Mouse (Mus musculus): Measurements from ENCODE around the gene Pcdh7. TPM values are rescaled to one million over a fixed set of nuclear protein-coding genes. Genes with fewer than 3 reads are reported as not detected.

The Pcdh7 gene
- polyA plus RNA-seq, 1 experiment from 2014 or later, result 7.1 TPM

DNA sequence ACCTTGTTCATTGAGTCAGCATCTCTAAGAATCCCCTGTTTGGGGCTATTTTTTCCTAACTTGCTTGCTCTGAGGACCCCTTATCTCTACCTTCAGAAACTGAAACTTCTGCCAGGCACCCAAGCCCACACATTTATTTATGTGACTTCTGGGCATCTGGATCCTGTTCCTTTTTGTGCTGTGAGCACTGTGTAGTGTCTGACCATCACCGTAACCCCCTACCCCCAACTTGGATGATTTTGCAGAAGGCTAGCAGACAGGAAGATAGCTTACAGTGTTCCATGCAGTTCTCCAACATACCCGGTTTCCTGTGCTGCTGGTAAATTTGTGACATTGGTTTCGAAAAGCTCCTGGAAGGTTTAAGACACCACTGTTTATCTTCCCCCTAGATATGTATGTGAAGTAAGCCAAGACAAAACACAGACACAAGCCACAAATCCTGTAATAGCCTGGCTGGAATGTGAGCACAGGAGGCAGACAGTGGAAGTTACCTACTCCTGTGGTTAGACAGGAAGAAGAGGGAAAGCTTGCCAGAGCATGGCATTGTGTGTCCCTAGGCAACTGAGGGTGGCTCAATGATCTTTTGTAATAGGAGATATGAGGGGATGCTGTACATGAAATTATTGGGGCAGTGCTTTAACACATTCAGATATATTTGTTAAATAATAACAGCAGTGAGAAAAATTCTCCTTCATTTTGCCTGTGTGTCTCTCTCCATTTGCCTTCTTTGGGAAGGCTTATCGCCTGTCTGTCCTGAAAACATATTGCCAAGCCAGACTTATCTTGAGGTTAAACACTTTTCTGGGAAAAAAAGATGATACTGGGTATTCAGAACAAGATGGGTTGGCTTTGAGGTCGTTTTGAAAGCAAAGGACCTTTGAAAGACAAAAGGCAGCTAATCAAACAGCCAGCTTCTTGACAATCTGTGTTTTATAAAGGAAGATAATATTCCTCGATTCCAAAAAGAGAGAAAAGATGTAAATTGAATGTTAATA is 42.6 kb downstream of the Pcdh7 start:
- no peak overlapping the region for H3K4me3 ChIP-seq (ENCODE audit: low read depth, low read length)
- H3K27me3 ChIP-seq (ENCODE audit: control insufficient read depth, insufficient read depth, low read length), result no peaks in the 10 kb centered on the region
- no peak overlapping the region for H3K4me2 ChIP-seq (replicated peaks; ENCODE audit: low read depth, low read length)
- no peaks in the 10 kb centered on the region for H3K9me3 ChIP-seq (ENCODE audit: control insufficient read depth, low read length)
- no peak overlapping the region for H3K27ac ChIP-seq (ENCODE audit: low read depth, low read length)
- no peak for ATAC-seq (ENCODE audit: low FRiP score)
- no peak for DNase-seq (ENCODE audit: low spot score)
- H3K9ac ChIP-seq (ENCODE audit: low read depth, low read length), result no peak overlapping the region
- no peaks in the 10 kb centered on the region for H3K36me3 ChIP-seq (ENCODE audit: control insufficient read depth, insufficient read depth, low read length)
- 67% methylated on average over 6 of the region's 6 CpGs for WGBS
- no peaks in the 10 kb centered on the region for H3K4me1 ChIP-seq (replicated peaks; ENCODE audit: control insufficient read depth, insufficient read depth, low read length)

DNA sequence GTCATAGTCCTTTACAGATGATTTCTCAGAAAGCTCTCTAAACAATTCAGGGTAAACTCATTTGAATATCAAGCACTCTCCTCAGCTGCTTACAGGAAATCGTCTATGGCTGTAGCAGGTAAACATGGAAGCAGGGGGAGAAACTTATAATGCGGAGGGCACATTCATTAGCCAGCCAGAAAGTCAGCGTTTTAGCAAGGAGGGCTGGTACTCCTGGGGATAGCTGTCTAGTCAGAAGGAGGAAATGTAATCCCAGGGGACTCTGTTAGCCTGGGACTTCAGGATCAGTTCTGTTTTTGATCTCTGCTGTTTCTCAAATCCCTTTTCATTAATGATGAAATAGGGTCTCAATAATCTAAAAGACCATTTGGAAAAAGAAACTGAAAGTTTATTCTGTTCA is 47.6 kb downstream of the Pcdh7 start:
- DNase-seq (ENCODE audit: low spot score) (no peak), ATAC-seq (ENCODE audit: low FRiP score) (no peak)
- Histone ChIP-seq H3K9ac (ENCODE audit: low read depth, low read length) (no peak overlapping the region), H3K4me3 (ENCODE audit: low read depth, low read length) (no peak overlapping the region), H3K36me3 (ENCODE audit: control insufficient read depth, insufficient read depth, low read length) (no peaks in the 10 kb centered on the region), H3K27me3 (ENCODE audit: control insufficient read depth, insufficient read depth, low read length) (no peaks in the 10 kb centered on the region), H3K4me2 (replicated peaks; ENCODE audit: low read depth, low read length) (no peak overlapping the region), H3K27ac (ENCODE audit: low read depth, low read length) (no peak overlapping the region), H3K9me3 (ENCODE audit: control insufficient read depth, low read length) (no peaks in the 10 kb centered on the region), H3K4me1 (replicated peaks; ENCODE audit: control insufficient read depth, insufficient read depth, low read length) (no peaks in the 10 kb centered on the region)
- WGBS, result 42% methylated on average over 3 of the region's 3 CpGs

DNA sequence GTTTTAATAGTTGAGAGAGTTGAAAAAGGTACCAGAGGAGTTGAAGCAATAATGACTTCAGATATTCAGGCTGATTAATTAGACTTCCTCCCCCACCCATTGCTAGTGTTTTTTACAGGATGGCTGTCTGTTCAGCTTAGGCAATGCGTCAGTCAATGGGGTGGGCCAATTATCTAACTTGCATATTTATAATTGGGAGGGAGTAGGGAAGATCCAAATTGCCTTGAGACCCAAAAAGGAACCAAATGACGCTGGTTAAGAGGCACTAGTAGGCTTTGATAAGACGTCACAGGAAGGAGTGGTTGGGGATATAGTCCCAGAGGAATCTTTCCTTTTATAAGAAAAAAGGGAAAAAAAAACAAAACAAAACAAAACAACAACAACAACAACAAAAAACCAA is 49.6 kb downstream of the Pcdh7 start:
- no peak overlapping the region for H3K9ac ChIP-seq (ENCODE audit: low read depth, low read length)
- WGBS, result 74% methylated on average over 3 of the region's 3 CpGs
- ATAC-seq (ENCODE audit: low FRiP score), result no peak
- no peak for DNase-seq (ENCODE audit: low spot score)
- no peaks in the 10 kb centered on the region for H3K4me1 ChIP-seq (replicated peaks; ENCODE audit: control insufficient read depth, insufficient read depth, low read length)
- H3K36me3 ChIP-seq (ENCODE audit: control insufficient read depth, insufficient read depth, low read length), result no peaks in the 10 kb centered on the region
- no peak overlapping the region for H3K4me2 ChIP-seq (replicated peaks; ENCODE audit: low read depth, low read length)
- H3K4me3 ChIP-seq (ENCODE audit: low read depth, low read length), result no peak overlapping the region
- H3K27me3 ChIP-seq (ENCODE audit: control insufficient read depth, insufficient read depth, low read length), result no peaks in the 10 kb centered on the region
- H3K27ac ChIP-seq (ENCODE audit: low read depth, low read length), result no peak overlapping the region
- H3K9me3 ChIP-seq (ENCODE audit: control insufficient read depth, low read length), result no peaks in the 10 kb centered on the region

DNA sequence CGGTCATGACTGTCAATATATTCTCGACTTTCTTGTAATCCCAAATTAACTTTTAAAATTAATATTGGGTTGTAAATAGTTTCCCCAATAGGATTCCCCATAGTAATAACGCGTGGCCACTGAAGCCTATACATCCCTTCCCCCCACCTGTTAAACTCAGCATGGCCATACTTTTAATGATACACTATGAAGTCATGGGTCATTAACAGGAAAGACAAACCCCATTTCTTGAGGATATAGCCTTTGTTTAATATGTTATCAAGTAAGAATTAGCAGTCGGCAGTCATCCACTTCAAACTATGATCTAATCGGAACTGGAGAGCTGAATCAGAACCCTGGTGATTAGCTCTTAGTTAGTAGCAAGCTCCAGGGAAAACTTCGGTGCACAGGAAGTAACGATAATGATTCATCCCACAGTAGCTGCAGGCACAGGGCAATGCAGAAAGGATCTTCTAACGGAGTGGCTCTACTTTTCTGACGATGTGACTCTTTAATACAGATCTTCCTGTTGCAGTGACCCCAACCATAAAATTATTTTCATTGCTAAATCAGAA is 50.8 kb downstream of the Pcdh7 start:
- 87% methylated on average over 10 of the region's 10 CpGs for WGBS
- H3K9me3 ChIP-seq (ENCODE audit: control insufficient read depth, low read length), result no peaks in the 10 kb centered on the region
- H3K9ac ChIP-seq (ENCODE audit: low read depth, low read length), result no peak overlapping the region
- H3K27ac ChIP-seq (ENCODE audit: low read depth, low read length), result no peak overlapping the region
- no peak for DNase-seq (ENCODE audit: low spot score)
- no peaks in the 10 kb centered on the region for H3K36me3 ChIP-seq (ENCODE audit: control insufficient read depth, insufficient read depth, low read length)
- no peak overlapping the region for H3K4me2 ChIP-seq (replicated peaks; ENCODE audit: low read depth, low read length)
- no peaks in the 10 kb centered on the region for H3K27me3 ChIP-seq (ENCODE audit: control insufficient read depth, insufficient read depth, low read length)
- ATAC-seq (ENCODE audit: low FRiP score), result no peak
- H3K4me1 ChIP-seq (replicated peaks; ENCODE audit: control insufficient read depth, insufficient read depth, low read length), result no peaks in the 10 kb centered on the region
- H3K4me3 ChIP-seq (ENCODE audit: low read depth, low read length), result no peak overlapping the region

DNA sequence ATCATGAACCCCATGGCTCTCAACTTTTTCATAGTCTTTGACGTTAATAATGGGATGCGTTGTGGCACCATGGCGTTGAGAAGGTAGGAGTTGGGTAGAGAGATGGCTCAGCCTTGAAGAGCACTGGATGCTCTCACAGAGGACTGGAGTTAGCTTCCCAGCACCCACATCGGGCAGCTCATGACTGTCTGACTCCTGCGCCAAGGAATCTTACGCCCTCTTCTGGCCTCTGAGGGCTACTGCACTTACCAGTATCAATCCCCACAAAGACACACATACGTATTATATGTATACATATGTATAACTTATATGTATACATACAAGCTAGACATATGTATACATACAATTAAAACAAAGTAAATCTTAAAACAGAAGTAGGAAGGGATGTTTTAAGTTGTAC is 51.9 kb downstream of the Pcdh7 start:
- no peaks in the 10 kb centered on the region for H3K9me3 ChIP-seq (ENCODE audit: control insufficient read depth, low read length)
- 92% methylated on average over 7 of the region's 7 CpGs for WGBS
- H3K36me3 ChIP-seq (ENCODE audit: control insufficient read depth, insufficient read depth, low read length), result no peaks in the 10 kb centered on the region
- H3K27ac ChIP-seq (ENCODE audit: low read depth, low read length), result no peak overlapping the region
- no peak overlapping the region for H3K4me2 ChIP-seq (replicated peaks; ENCODE audit: low read depth, low read length)
- no peak for DNase-seq (ENCODE audit: low spot score)
- H3K27me3 ChIP-seq (ENCODE audit: control insufficient read depth, insufficient read depth, low read length), result no peaks in the 10 kb centered on the region
- no peaks in the 10 kb centered on the region for H3K4me1 ChIP-seq (replicated peaks; ENCODE audit: control insufficient read depth, insufficient read depth, low read length)
- H3K9ac ChIP-seq (ENCODE audit: low read depth, low read length), result no peak overlapping the region
- no peak overlapping the region for H3K4me3 ChIP-seq (ENCODE audit: low read depth, low read length)
- no peak for ATAC-seq (ENCODE audit: low FRiP score)

DNA sequence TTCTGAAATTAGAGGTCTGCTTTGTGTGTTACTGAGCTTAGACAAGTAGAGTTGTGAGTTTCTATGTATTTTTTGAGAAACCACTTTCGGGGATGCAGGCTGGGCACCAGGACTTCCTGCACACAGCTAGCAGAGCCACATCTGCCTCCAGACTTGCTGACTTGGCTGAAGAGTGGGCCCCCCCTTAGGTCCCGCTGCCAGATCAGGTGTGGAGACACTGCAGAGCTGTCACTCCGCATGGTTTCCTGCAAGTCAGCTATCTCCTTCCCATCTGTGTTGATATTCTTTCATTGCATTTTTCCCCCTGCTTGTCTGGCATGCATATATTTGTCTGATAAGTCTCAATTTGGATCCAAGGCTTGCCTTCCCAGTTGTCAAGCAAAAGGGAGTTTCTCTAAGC is 52.6 kb downstream of the Pcdh7 start:
- no peak overlapping the region for H3K9ac ChIP-seq (ENCODE audit: low read depth, low read length)
- no peaks in the 10 kb centered on the region for H3K4me1 ChIP-seq (replicated peaks; ENCODE audit: control insufficient read depth, insufficient read depth, low read length)
- H3K9me3 ChIP-seq (ENCODE audit: control insufficient read depth, low read length), result no peaks in the 10 kb centered on the region
- no peaks in the 10 kb centered on the region for H3K36me3 ChIP-seq (ENCODE audit: control insufficient read depth, insufficient read depth, low read length)
- WGBS, result 90% methylated on average over 3 of the region's 3 CpGs
- H3K27ac ChIP-seq (ENCODE audit: low read depth, low read length), result no peak overlapping the region
- ATAC-seq (ENCODE audit: low FRiP score) (no peak), DNase-seq (ENCODE audit: low spot score) (no peak)
- H3K27me3 ChIP-seq (ENCODE audit: control insufficient read depth, insufficient read depth, low read length), result no peaks in the 10 kb centered on the region
- H3K4me2 ChIP-seq (replicated peaks; ENCODE audit: low read depth, low read length), result no peak overlapping the region
- no peak overlapping the region for H3K4me3 ChIP-seq (ENCODE audit: low read depth, low read length)

DNA sequence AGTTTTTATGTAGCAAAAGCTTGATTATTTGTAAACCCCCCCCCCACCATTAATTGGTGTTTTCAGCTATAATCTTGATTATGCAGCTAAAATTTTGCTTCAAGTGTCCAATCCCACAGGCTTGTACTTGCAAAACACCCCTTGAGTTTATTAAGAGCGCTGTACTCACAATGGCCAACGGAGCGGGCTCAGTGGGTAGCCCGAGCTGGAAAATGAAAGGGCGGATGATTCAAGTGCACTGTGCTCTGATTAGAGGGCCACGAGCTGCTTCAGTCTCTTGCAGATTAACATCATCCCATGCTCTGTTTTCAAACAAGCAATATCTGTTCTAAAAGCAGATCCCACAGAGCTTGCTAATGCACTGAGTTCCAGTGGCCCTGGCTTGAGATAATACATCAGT is 53.4 kb downstream of the Pcdh7 start:
- DNase-seq (ENCODE audit: low spot score) (no peak), ATAC-seq (ENCODE audit: low FRiP score) (no peak)
- H3K4me2 ChIP-seq (replicated peaks; ENCODE audit: low read depth, low read length), result no peak overlapping the region

DNA sequence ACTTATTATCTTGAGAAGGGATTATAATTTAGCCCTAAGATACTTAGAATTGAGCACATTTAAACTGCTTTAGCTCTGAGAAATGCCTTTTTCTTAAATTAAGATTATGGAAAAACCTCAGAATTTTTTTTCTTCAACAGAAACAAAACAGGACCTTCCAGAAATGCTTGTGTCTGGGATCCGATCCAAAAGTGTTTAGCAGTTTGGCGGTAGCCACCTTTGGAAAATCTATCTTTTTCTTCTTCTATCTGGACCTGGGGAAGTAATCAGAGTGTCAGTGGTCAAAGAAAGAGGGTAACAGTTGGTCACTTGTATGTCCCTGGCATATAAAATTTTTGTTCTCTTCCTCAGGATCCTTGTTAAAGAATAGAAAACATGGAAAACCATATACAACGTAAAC is 54.9 kb downstream of the Pcdh7 start:
- no peaks in the 10 kb centered on the region for H3K27me3 ChIP-seq (ENCODE audit: control insufficient read depth, insufficient read depth, low read length)
- H3K9me3 ChIP-seq (ENCODE audit: control insufficient read depth, low read length), result no peaks in the 10 kb centered on the region
- no peak overlapping the region for H3K4me2 ChIP-seq (replicated peaks; ENCODE audit: low read depth, low read length)
- WGBS, result 96% methylated on average over 3 of the region's 3 CpGs
- no peaks in the 10 kb centered on the region for H3K36me3 ChIP-seq (ENCODE audit: control insufficient read depth, insufficient read depth, low read length)
- DNase-seq (ENCODE audit: low spot score), result no peak
- H3K9ac ChIP-seq (ENCODE audit: low read depth, low read length), result no peak overlapping the region
- H3K4me1 ChIP-seq (replicated peaks; ENCODE audit: control insufficient read depth, insufficient read depth, low read length), result no peaks in the 10 kb centered on the region
- no peak overlapping the region for H3K4me3 ChIP-seq (ENCODE audit: low read depth, low read length)
- no peak for ATAC-seq (ENCODE audit: low FRiP score)
- H3K27ac ChIP-seq (ENCODE audit: low read depth, low read length), result no peak overlapping the region

More for the DNA sequence above, 53.4 kb downstream of the Pcdh7 start:
- 81% methylated on average over 6 of the region's 6 CpGs for WGBS
- no peak overlapping the region for H3K4me3 ChIP-seq (ENCODE audit: low read depth, low read length)
- H3K27ac ChIP-seq (ENCODE audit: low read depth, low read length), result no peak overlapping the region
- no peaks in the 10 kb centered on the region for H3K4me1 ChIP-seq (replicated peaks; ENCODE audit: control insufficient read depth, insufficient read depth, low read length)
- H3K9me3 ChIP-seq (ENCODE audit: control insufficient read depth, low read length), result no peaks in the 10 kb centered on the region
- H3K9ac ChIP-seq (ENCODE audit: low read depth, low read length), result no peak overlapping the region
- no peaks in the 10 kb centered on the region for H3K27me3 ChIP-seq (ENCODE audit: control insufficient read depth, insufficient read depth, low read length)
- H3K36me3 ChIP-seq (ENCODE audit: control insufficient read depth, insufficient read depth, low read length), result no peaks in the 10 kb centered on the region

DNA sequence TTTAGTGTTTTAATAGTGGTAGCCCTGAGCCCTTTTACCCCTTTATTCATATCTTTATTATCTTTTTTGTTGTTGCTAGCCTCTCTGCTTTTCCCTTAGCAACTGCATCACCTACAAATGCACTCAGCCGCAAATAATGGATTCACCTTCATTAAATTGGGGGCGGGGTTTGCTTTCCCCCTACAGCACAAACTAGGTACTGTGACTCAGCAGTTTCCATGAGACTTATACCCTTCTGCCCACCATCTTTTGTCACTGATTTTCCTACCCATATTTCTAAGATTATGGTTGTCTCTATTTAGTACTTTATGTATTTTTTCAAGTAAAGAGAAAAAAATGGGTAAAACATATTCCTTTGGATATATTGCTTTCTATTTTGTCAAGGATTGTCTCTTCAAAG is 56.7 kb downstream of the Pcdh7 start:
- Histone ChIP-seq H3K4me3 (ENCODE audit: low read depth, low read length) (no peak overlapping the region), H3K9ac (ENCODE audit: low read depth, low read length) (no peak overlapping the region), H3K4me2 (replicated peaks; ENCODE audit: low read depth, low read length) (no peak overlapping the region), H3K9me3 (ENCODE audit: control insufficient read depth, low read length) (no peaks in the 10 kb centered on the region), H3K36me3 (ENCODE audit: control insufficient read depth, insufficient read depth, low read length) (no peaks in the 10 kb centered on the region), H3K4me1 (replicated peaks; ENCODE audit: control insufficient read depth, insufficient read depth, low read length) (no peaks in the 10 kb centered on the region), H3K27me3 (ENCODE audit: control insufficient read depth, insufficient read depth, low read length) (no peaks in the 10 kb centered on the region), H3K27ac (ENCODE audit: low read depth, low read length) (no peak overlapping the region)
- ATAC-seq (ENCODE audit: low FRiP score) (no peak), DNase-seq (ENCODE audit: low spot score) (no peak)
- 76% methylated on average over 2 of the region's 2 CpGs for WGBS

All from hindbrain, embryonic 11.5 days (tissue).